Mouse (Mus musculus): ENCODE results near the gene Fam227a. TPM values are rescaled to one million over a fixed set of nuclear protein-coding genes. Genes with fewer than 3 reads are reported as not detected.

The Fam227a gene
- polyA plus RNA-seq, 1 experiment from 2014 or later, result 0.29 TPM

DNA sequence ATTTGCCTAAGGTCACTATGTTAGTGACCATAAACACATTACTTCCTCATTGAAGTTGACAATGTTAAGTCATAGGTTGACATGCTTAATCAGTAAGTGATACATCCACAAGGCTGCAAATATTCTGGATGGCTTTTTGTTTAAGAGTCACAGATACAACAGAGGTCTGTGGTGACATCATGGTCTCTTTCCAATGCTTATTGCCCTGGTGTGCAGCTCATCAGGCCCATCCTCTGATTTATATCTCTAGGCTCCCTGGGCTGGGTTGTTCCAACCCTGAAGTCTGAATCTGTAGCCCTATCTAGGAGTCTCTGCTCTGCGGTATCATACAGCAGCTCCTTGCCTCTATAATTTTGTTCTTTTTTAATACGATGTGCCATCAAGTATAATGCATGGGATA is 81.8 kb downstream of the Fam227a start:
- Histone ChIP-seq H3K36me3 (ENCODE audit: control insufficient read depth, insufficient read depth, low read length) (no peaks in the 10 kb centered on the region), H3K4me3 (ENCODE audit: low read depth, low read length) (no peak overlapping the region), H3K9me3 (ENCODE audit: control insufficient read depth, low read length) (no peaks in the 10 kb centered on the region), H3K4me2 (replicated peaks; ENCODE audit: low read depth) (no peak overlapping the region), H3K4me1 (replicated peaks; ENCODE audit: control insufficient read depth, insufficient read depth) (no peaks in the 10 kb centered on the region), H3K27ac (replicated peaks) (no peak overlapping the region), H3K27me3 (ENCODE audit: control insufficient read depth, insufficient read depth, low read length) (no peaks in the 10 kb centered on the region), H3K9ac (ENCODE audit: low read length) (no peak overlapping the region)
- WGBS, result 91% methylated on average over 2 of the region's 2 CpGs
- TF ChIP-seq CTCF (IDR thresholded peaks at IDR 0.05; ENCODE audit: low read depth) (no peak), EP300 (optimal IDR thresholded peaks at IDR 0.05) (no peak)
- no peak for ATAC-seq (ENCODE audit: low FRiP score, low TSS enrichment)
- no peak for DNase-seq (ENCODE audit: low spot score)

DNA sequence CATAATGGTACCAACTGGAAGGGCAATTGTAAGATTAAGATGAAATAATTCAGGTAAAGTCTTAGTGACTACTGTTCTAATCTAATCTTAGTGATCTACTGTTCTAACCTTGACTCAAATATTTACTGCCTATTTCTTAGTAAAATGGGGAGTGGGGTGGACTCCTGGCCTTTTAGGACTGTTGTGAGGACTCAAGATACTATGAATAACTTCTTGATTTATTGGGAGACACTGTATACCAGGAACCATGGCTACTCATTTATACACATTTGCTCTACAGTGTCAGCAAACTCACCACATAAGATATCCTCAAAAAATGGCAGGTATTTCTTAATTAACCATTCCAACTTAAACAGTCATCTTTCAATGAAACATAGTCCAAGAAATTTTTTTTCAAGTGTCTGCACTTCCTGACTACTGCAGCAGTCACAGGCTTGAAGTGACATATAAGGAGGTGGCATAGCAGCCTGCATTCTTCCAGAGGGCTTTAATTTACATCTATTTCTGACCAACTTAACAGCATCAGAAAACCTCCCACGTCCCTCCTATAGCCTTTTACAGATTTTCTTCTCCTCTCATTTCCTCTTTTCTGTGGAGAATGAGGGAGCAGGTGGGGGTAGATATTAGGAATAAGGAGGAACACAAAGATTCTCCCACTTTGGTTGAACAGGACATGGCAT is 83.1 kb downstream of the Fam227a start:
- no peak overlapping the region for H3K27ac ChIP-seq (replicated peaks)
- no peak for TF ChIP-seq EP300 (optimal IDR thresholded peaks at IDR 0.05)
- no peak for TF ChIP-seq CTCF (IDR thresholded peaks at IDR 0.05; ENCODE audit: low read depth)
- no peak overlapping the region for H3K4me2 ChIP-seq (replicated peaks; ENCODE audit: low read depth)
- H3K9ac ChIP-seq (ENCODE audit: low read length), result no peak overlapping the region
- 45% methylated on average over 1 of the region's 1 CpGs for WGBS
- no peaks in the 10 kb centered on the region for H3K36me3 ChIP-seq (ENCODE audit: control insufficient read depth, insufficient read depth, low read length)
- no peaks in the 10 kb centered on the region for H3K9me3 ChIP-seq (ENCODE audit: control insufficient read depth, low read length)
- no peaks in the 10 kb centered on the region for H3K27me3 ChIP-seq (ENCODE audit: control insufficient read depth, insufficient read depth, low read length)
- no peaks in the 10 kb centered on the region for H3K4me1 ChIP-seq (replicated peaks; ENCODE audit: control insufficient read depth, insufficient read depth)
- DNase-seq (ENCODE audit: low spot score) (no peak), ATAC-seq (ENCODE audit: low FRiP score, low TSS enrichment) (no peak)
- H3K4me3 ChIP-seq (ENCODE audit: low read depth, low read length), result no peak overlapping the region

DNA sequence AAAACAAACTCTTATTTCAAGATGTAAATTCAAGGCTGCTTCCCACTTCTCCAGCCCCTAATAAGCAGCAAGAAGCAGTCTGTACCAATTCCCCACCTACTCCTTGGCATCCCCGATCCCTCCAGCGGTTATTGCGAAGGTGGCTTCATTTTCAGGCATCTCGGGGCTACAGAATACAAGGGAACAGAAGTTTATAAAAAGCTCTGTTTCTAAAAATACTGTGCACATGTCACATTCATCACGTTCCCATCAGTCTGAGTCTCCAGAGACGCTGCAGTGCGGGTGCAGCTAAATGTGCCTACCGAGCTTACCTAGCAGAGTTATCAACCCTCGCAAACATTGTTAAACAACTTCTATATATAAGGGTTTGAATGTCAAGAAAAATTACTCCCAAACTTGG is 96.3 kb downstream of the Fam227a start:
- no peak overlapping the region for H3K9ac ChIP-seq (ENCODE audit: low read length)
- H3K9me3 ChIP-seq (ENCODE audit: control insufficient read depth, low read length), result no peaks in the 10 kb centered on the region
- TF ChIP-seq EP300 (optimal IDR thresholded peaks at IDR 0.05), result no peak
- no peak for TF ChIP-seq CTCF (IDR thresholded peaks at IDR 0.05; ENCODE audit: low read depth)
- H3K27ac ChIP-seq (replicated peaks), result no peak overlapping the region
- no peaks in the 10 kb centered on the region; the same call in 1 of the 2 replicates for H3K36me3 ChIP-seq (ENCODE audit: control insufficient read depth, insufficient read depth, low read length)
- no peaks in the 10 kb centered on the region for H3K4me1 ChIP-seq (replicated peaks; ENCODE audit: control insufficient read depth, insufficient read depth)
- DNase-seq (ENCODE audit: low spot score), result no peak
- no peaks in the 10 kb centered on the region for H3K27me3 ChIP-seq (ENCODE audit: control insufficient read depth, insufficient read depth, low read length)
- H3K4me2 ChIP-seq (replicated peaks; ENCODE audit: low read depth), result no peak overlapping the region
- 41% methylated on average over 9 of the region's 9 CpGs for WGBS
- ATAC-seq (ENCODE audit: low FRiP score, low TSS enrichment), result no peak
- no peak overlapping the region for H3K4me3 ChIP-seq (ENCODE audit: low read depth, low read length)

DNA sequence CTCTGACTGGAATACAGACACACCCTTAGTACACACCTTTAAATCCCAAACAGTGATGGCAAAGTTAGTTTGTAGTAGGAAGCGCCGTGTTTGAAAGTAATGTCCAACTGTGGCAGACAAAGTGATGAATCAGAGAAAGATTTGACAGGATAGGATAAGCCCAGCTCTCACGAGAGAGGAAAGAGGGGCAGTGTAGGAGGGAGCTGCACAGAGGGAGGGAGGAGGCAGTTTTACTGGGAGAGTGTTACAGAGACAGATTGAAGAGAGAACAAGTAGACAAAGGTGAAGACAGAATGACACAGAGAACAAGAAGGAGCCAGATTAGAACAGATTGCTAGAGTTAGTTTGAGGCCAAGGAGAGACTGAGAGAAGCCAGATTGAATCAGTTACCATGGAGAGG is 99.1 kb downstream of the Fam227a start:
- Histone ChIP-seq H3K4me3 (ENCODE audit: low read depth, low read length) (no peak overlapping the region), H3K27me3 (ENCODE audit: control insufficient read depth, insufficient read depth, low read length) (no peaks in the 10 kb centered on the region), H3K36me3 (ENCODE audit: control insufficient read depth, insufficient read depth, low read length) (no peaks in the 10 kb centered on the region), H3K4me2 (replicated peaks; ENCODE audit: low read depth) (no peak overlapping the region), H3K4me1 (replicated peaks; ENCODE audit: control insufficient read depth, insufficient read depth) (no peaks in the 10 kb centered on the region), H3K9ac (ENCODE audit: low read length) (no peak overlapping the region), H3K9me3 (ENCODE audit: control insufficient read depth, low read length) (no peaks in the 10 kb centered on the region), H3K27ac (replicated peaks) (no peak overlapping the region)
- no peak for DNase-seq (ENCODE audit: low spot score)
- WGBS, result 35% methylated on average over 3 of the region's 3 CpGs
- no peak for ATAC-seq (ENCODE audit: low FRiP score, low TSS enrichment)
- TF ChIP-seq CTCF (IDR thresholded peaks at IDR 0.05; ENCODE audit: low read depth) (no peak), EP300 (optimal IDR thresholded peaks at IDR 0.05) (no peak)

Small RNA genes within 50 kb of the gene (microRNA-seq; reads per million reads assigned to microRNA genes)
- not detected for gene Gm27903

Other genes with a start within 250 kb of the Fam227a start
- gene Csnk1e, start 203.4 kb downstream of the Fam227a start, polyA plus RNA-seq (2015; fragmentation: Nextera tagmentation; extraction: Ambion mirVana), result 44.8 and 50.8 TPM in 2 replicates
- gene Kcnj4, start 153.7 kb downstream of the Fam227a start, polyA plus RNA-seq (2015; fragmentation: Nextera tagmentation; extraction: Ambion mirVana), result not detected in 2 replicates
- gene Kdelr3, start 142.5 kb downstream of the Fam227a start, polyA plus RNA-seq (2015; fragmentation: Nextera tagmentation; extraction: Ambion mirVana), result 65.8 and 81.7 TPM in 2 replicates
- 15.5 and 17.1 TPM in 2 replicates for gene Ddx17, start 112.2 kb downstream of the Fam227a start, polyA plus RNA-seq (2015; fragmentation: Nextera tagmentation; extraction: Ambion mirVana)
- gene Dmc1, start 53.8 kb downstream of the Fam227a start, polyA plus RNA-seq (2015; fragmentation: Nextera tagmentation; extraction: Ambion mirVana), result 1.6 and 1.7 TPM in 2 replicates
- 30.2 and 31.2 TPM in 2 replicates for gene Cby1, start 243 bp upstream of the Fam227a start, polyA plus RNA-seq (2015; fragmentation: Nextera tagmentation; extraction: Ambion mirVana)
- gene Tomm22, start 11.9 kb upstream of the Fam227a start, polyA plus RNA-seq (2015; fragmentation: Nextera tagmentation; extraction: Ambion mirVana), result 186 and 196 TPM in 2 replicates
- gene Josd1, start 29.0 kb upstream of the Fam227a start, polyA plus RNA-seq (2015; fragmentation: Nextera tagmentation; extraction: Ambion mirVana), result 11.7 and 13.4 TPM in 2 replicates
- 13.3 and 17.1 TPM in 2 replicates for gene Gtpbp1, start 31.9 kb upstream of the Fam227a start, polyA plus RNA-seq (2015; fragmentation: Nextera tagmentation; extraction: Ambion mirVana)
- 2.2 TPM in 2 replicates for gene Sun2, start 83.6 kb upstream of the Fam227a start, polyA plus RNA-seq (2015; fragmentation: Nextera tagmentation; extraction: Ambion mirVana)
- 30.5 and 31.4 TPM in 2 replicates for gene Dnal4, start 118.9 kb upstream of the Fam227a start, polyA plus RNA-seq (2015; fragmentation: Nextera tagmentation; extraction: Ambion mirVana)
- gene Nptxr, start 145.8 kb upstream of the Fam227a start, polyA plus RNA-seq (2015; fragmentation: Nextera tagmentation; extraction: Ambion mirVana), result 2.0 and 2.5 TPM in 2 replicates
- gene Npcd, start 175.3 kb upstream of the Fam227a start, polyA plus RNA-seq (2015; fragmentation: Nextera tagmentation; extraction: Ambion mirVana), result 0.81 TPM in 1 of 2 replicates, not detected in the other
- 33.3 and 34.8 TPM in 2 replicates for gene Cbx6, start 175.7 kb upstream of the Fam227a start, polyA plus RNA-seq (2015; fragmentation: Nextera tagmentation; extraction: Ambion mirVana)
- 18.2 and 18.5 TPM in 2 replicates for gene Apobec3, start 232.7 kb upstream of the Fam227a start, polyA plus RNA-seq (2015; fragmentation: Nextera tagmentation; extraction: Ambion mirVana)

Data from stomach, postnatal 0 days (tissue).